Mouse (Mus musculus) spleen, embryonic (tissue): ENCODE results near the gene Atf2.

Experiments used
- CTCF ChIA-PET: fragments of 350-600 bp; sonication (Branson Sonifier 250); formaldehyde crosslinking; loops from one replicate; lab custom pipeline; 2022; lab: Charles Lee

The Atf2 gene

DNA sequence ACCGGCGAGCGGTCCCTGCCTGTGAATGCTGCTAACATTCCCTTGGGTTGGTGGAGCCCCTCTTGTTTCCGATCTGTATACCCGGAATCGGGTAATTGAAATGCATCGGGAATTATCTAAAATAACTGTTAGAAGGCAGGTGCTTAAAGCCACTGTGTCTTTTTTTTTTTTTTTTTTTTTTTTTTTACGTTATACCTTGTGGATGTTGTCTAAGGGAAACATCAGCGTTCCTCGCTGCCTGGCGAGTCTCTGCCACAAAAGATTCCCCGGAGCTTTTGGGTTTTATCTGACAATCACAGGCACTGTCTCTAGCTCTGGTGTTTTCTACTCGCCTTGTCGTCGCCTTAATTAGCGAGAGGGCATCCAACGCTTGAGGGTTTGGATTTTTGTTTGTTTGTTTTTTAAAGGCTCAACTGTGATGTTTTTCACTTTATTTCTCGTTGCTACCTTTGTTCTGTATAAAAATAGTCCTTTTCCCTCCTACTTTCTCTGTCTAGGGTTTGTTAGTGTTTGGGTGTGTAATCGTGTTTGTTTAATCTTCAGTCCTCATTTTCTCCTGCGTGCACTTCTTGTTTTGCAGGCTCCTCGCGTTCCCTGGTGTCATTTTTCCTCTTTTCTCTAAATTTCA is 116.6 kb downstream of the Atf2 start:
- CTCF ChIA-PET = interaction anchor here (0.7 kb wide), 1 partner anchor 374 kb away, joined by 7 read pairs; no protein-coding TSS in a partner anchor

DNA sequence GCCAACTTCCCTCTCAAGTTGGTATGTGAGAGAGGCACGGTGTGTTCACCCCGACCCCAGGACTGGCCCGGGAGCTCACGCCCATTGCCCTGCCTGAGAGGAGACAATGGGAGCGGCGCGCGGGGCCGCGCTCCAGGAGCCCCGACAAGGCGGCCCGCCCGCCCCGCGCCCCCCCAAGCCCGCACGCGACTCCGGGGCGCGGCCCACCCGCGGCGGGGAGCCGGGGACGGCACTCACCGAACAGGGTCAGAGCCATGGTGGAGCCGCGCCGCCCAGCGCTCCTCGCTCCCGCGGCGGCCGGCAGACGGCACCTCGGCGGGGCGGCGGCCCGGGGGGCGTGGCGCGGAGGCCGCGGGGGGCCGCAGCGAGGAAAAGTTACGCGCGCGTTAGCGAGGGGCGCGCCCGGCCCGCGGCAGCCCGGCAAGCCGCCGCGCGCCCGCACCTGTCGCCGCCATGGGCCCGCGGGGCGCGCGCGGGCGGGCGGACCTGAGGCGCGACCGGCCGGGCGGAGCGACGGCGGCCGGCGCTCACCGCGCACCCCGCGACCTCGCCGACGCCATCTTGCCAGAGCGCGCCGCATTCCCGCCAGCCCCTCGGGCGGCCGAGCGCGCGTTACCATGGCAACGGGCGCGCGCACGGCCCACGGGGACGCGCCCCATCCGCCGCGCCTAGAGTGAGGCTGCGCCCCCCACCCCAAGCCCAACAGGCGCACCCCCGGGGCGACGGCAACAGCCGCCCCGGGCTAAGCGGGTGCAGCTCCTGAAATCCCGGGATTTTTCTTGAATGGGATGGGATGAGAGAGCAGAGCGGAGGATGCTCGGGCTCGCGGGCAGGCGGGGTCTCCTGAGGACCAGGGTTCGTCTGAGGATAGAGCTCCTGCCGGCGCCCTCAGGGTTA is 117.4 kb downstream of the Atf2 start, which contains the start of gene Chn1:
TSS of gene Chn1 (minus strand) at position 561 of the 897 bp plus-strand sequence.
- CTCF ChIA-PET = no interaction called here

DNA sequence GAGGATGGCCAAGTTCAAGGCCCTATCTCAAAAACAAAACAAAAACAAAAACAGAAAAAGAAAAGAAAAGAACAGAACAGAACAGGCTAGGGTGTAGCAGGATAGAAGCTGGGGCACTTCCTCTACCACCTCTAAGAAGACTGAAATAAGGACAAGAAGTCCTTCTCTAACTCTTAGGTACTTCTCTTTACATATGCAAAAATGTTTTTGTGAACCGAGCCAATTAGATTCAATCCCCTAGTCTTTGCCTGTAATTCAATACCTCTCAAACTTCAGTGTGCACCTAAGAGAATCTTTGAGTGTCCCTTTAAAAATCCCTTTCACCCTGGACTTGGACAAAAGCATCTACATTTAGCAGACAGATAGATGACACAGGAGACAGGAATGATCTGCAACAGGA is 119.5 kb downstream of the Atf2 start:
- CTCF ChIA-PET = no interaction called here

- CTCF ChIA-PET = no interaction called here
Observed at GRCm38 (mm10) chr2:73768669-73769068, 123.8 kb downstream of the Atf2 start.
